Mouse (Mus musculus): ENCODE data around the gene Slc17a7.

- TF ChIP-seq CTCF (IDR thresholded peaks at IDR 0.05; ENCODE audit: low read depth) = no peak
- no peak for TF ChIP-seq EP300 (IDR thresholded peaks at IDR 0.05; ENCODE audit: low read depth)
Measured at GRCm38 (mm10) chr7:45221680-45222079, 57.9 kb downstream of the Slc17a7 start.

Data from liver, postnatal 0 days (tissue).